Mouse (Mus musculus) midbrain, embryonic 12.5 days (tissue): ENCODE data around the gene Zmiz1. TPM values are rescaled to one million over a fixed set of nuclear protein-coding genes. Genes with fewer than 3 reads are reported as not detected.

Experiments used
- ATAC-seq: fragments of 200-750 bp; cut with Nextera tagmentation; 2 replicates; pipeline ENCODE4 v1.8.0; 2017; ENCODE audit warnings: low read depth, moderate TSS enrichment, moderate library complexity; ENCODE audit not compliant: low FRiP score
- H3K27ac ChIP-seq: fragments of 300-500 bp; sonication (generic); replicated peaks from 2 replicates; pipeline ENCODE4 v1.5.1; 2016; ENCODE audit warnings: mild to moderate bottlenecking
- H3K27me3 ChIP-seq: fragments of 300-500 bp; sonication (generic); 2 replicates; pipeline ENCODE4 v1.6.1; 2016; ENCODE audit warnings: mild to moderate bottlenecking
- H3K36me3 ChIP-seq: fragments of 300-500 bp; sonication (generic); 2 replicates; pipeline ENCODE4 v1.6.1; 2016
- H3K4me1 ChIP-seq: fragments of 300-500 bp; sonication (generic); 2 replicates; pipeline ENCODE4 v1.6.1; 2016
- H3K4me2 ChIP-seq: fragments of 300-500 bp; sonication (generic); replicated peaks from 2 replicates; pipeline ENCODE4 v1.6.1; 2016; ENCODE audit warnings: mild to moderate bottlenecking, moderate library complexity
- H3K4me3 ChIP-seq: fragments of 300-500 bp; sonication (generic); 2 replicates; pipeline ENCODE4 v1.5.1; 2016; ENCODE audit warnings: mild to moderate bottlenecking
- H3K9ac ChIP-seq: fragments of 300-500 bp; sonication (generic); replicated peaks from 2 replicates; pipeline ENCODE4 v1.6.1; 2016; ENCODE audit warnings: mild to moderate bottlenecking, moderate library complexity
- H3K9me3 ChIP-seq: fragments of 300-500 bp; sonication (generic); 2 replicates; pipeline ENCODE4 v1.6.1; 2016; ENCODE audit warnings: mild to moderate bottlenecking
- WGBS: fragments of 180-500 bp; shearing (Covaris S2); methylation state at CpG from one replicate; pipeline ENCODE4 v1.1.7; 2016; 5-methylcytosine and 5-hydroxymethylcytosine counted together
- polyA plus RNA-seq: library from polyadenylated mRNA; unstranded; fragments of >200 nt; fragmentation: Nextera tagmentation; extraction: Ambion mirVana; gene quantifications from 2 replicates; pipeline ENCODE4 v1.2.1, GENCODE M21; 2016

Zmiz1 gene
- polyA plus RNA-seq, 1 experiment from 2014 or later: 79.4 TPM

DNA sequence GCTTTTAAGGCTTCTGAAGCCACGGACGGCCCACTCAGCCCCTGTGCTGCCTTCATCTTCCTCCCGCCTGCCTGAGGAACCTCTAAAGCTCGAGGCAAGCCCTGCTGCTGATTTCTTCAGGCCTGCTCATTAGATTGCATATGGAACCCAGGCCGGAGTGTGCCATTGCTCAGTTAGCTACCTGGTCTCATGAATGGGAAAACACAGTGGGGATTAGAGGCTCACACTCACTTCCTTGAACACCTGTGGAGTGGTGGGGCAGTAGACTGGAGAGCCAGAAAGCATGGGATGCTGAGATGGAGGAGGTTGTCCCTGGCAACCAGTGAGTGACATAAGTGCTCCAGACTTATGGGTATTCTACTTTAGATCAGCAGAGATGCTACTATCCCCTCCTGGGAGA is 19.3 kb downstream of the Zmiz1 start:
- ATAC-seq: no peak
- H3K36me3 ChIP-seq: 0 out of 2 replicates have a peak, but pooled peaks cover 3% of the 10 kb centered on the region

DNA sequence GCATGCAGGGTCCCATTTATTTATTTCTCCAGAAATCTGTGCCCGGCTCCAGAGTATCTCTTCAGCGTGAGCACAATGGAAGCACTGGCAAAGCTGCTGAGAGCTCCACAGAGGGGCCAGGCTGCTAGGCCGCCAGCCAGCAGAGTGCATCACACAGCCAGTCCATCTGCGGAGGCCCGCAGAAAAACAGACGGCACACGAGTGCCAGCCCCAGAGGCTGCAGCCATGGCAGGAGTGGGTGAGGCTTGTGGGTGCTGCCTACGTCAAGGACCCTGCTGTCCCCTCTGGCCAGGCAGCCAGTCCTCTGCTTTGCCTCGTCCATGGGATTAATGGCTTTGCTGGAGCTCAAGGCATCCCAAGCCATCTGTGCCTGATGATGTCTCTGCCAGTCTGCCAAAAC is 19.8 kb downstream of the Zmiz1 start:
- H3K27ac ChIP-seq: peak overlapping the region; percentile 63
- H3K4me1 ChIP-seq: peaks cover 99% of the 10 kb centered on the region
- H3K36me3 ChIP-seq: 0 out of 2 replicates have a peak, but pooled peaks cover 3% of the 10 kb centered on the region
- no peaks in the 10 kb centered on the region for H3K27me3 ChIP-seq
- no peaks in the 10 kb centered on the region for H3K9me3 ChIP-seq
- 77% methylated on average over 9 of the region's 9 CpGs for WGBS
- no peak overlapping the region for H3K4me3 ChIP-seq
- H3K4me2 ChIP-seq: no peak overlapping the region
- no peak overlapping the region for H3K9ac ChIP-seq
- peak; percentile 48; the same call in 1 of the 2 replicates for ATAC-seq

More for the DNA sequence above, 19.3 kb downstream of the Zmiz1 start:
- 0 out of 2 replicates have a peak overlapping the region, but pooled peaks have one; percentile 20 for H3K9ac ChIP-seq
- no peaks in the 10 kb centered on the region for H3K27me3 ChIP-seq
- 51% methylated on average over 5 of the region's 5 CpGs for WGBS
- peaks cover 99% of the 10 kb centered on the region for H3K4me1 ChIP-seq
- peak overlapping the region; percentile 63; the same call in 1 of the 2 replicates for H3K27ac ChIP-seq
- no peak overlapping the region for H3K4me3 ChIP-seq
- no peaks in the 10 kb centered on the region for H3K9me3 ChIP-seq
- H3K4me2 ChIP-seq: no peak overlapping the region

DNA sequence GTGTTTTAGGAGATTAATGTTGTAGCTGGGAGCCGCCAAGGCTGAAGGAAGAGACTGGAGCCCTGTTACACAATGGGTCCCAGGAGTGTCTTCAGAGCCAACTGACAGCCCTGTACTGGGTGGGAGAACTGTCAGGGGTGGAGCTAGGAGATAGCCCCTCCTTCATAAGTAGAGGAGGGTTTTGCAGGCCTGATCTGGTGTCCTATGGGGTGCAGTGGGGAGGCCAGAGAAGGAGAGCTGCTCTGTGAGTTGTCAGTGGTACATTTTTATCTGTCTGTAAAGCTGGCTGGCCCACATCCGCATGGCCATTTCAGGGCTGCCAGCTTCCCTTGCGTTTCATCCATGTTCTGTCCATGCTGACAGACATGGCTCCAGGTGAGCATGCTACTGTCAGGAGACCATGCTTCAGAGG is 20.9 kb downstream of the Zmiz1 start:
- Histone ChIP-seq H3K27ac (peak overlapping the region; percentile 7), H3K27me3 (no peaks in the 10 kb centered on the region), H3K36me3 (0 out of 2 replicates have a peak, but pooled peaks cover 3% of the 10 kb centered on the region), H3K4me1 (peaks cover 98% of the 10 kb centered on the region), H3K4me3 (no peak overlapping the region), H3K4me2 (no peak overlapping the region), H3K9ac (no peak overlapping the region), H3K9me3 (no peaks in the 10 kb centered on the region)
- 80% methylated on average over 3 of the region's 3 CpGs for WGBS
- no peak for ATAC-seq

DNA sequence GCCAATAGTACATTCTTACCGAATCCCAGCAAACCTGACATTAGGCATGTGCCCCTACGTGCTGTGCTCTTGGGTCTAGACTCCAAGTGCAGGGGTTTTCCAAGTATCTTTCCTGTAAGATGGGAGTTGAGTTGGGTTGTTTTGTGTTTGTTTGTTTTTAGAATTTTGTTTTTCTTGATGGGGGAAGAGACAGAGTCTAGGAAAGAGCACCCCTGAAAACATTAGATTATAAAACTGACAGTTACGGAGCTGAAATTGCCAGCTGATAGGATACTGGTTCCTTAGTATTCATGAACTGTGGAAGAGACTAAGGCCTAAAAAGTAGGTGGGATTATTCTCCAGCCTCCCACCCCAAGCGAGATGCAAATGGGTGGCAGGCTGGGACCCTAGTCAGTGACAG is 21.5 kb downstream of the Zmiz1 start:
- Histone ChIP-seq H3K9ac (no peak overlapping the region), H3K36me3 (0 out of 2 replicates have a peak, but pooled peaks cover 3% of the 10 kb centered on the region), H3K9me3 (no peaks in the 10 kb centered on the region), H3K27ac (0 out of 2 replicates have a peak overlapping the region, but pooled peaks have one; percentile 49), H3K4me1 (peaks cover 98% of the 10 kb centered on the region), H3K27me3 (no peaks in the 10 kb centered on the region), H3K4me3 (no peak overlapping the region), H3K4me2 (no peak overlapping the region)
- ATAC-seq: no peak
- 86% methylated on average over 4 of the region's 4 CpGs for WGBS

DNA sequence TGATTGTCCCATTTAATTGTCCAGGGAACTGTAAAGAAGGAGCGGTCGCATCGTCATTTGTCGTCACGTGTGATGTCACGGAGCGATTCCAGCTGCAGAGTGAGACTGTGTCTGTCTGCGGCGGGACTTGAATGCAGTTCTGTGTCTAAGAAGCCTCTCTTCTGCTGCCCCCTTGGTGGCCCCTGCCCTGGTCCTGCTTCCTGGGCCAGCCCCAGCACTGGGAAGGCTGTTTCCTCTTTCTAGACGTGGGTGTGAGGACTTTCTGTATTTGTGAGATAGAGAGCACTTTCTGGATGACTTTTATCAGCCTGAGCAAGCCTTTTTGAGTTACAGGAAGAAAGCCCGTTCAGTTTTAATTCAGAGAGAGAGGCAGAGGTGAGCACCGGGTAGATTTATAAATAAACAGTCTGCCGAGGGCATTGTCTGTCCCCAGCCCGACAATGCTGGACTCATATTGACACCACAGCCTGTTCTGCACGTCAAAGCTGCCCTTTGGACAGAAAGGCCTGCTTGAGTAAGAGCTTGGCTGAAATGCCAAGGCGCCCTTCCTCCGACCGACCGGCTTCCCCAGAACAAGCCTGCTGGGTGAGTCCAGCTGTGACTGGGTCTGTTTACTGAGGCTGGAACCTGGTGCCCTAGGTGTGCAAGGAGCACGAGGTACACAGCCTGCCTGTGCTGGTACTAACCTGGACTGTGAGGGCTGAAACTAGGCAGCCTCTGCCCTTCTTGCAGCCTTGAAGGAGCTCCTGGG is 22.1 kb downstream of the Zmiz1 start:
- Histone ChIP-seq H3K4me2 (no peak overlapping the region), H3K9me3 (no peaks in the 10 kb centered on the region), H3K36me3 (0 out of 2 replicates have a peak, but pooled peaks cover 3% of the 10 kb centered on the region), H3K9ac (0 out of 2 replicates have a peak overlapping the region, but pooled peaks have one; percentile 24), H3K27ac (peak overlapping the region; percentile 49), H3K4me3 (no peak overlapping the region), H3K27me3 (no peaks in the 10 kb centered on the region), H3K4me1 (peaks cover 98% of the 10 kb centered on the region)
- 66% methylated on average over 20 of the region's 20 CpGs for WGBS
- no peak for ATAC-seq

DNA sequence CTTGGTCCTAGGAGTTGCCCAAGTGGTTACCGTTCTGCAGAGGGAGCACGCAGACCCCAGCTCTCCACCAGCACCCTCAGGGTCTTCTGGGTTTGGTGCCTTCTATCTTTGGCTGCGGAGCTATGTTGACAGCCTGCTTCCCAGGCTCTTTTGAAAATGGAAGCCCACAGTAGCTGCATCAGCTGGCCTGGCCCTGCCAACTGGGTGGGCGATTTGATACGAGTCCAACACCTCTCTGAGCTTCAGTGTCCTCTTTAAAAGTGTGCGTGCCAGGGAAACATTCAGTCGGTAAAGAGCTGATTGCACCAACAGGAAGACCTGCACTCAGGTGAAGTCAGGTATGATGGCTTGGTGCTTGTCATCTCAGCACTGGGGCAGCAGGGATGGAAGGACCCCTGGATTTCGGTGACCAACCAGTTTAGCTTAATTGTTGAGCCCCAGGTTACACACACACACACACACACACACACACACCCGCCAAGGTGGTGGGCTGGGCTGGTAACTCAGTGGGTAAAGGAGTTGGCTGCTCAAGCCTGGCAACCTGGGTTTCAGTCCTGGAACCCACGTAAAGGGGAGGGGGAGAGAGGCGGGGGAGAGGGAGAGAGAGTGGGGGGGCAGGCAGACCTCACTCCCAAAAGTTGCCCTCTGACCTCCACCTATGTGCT is 22.8 kb downstream of the Zmiz1 start:
- H3K36me3 ChIP-seq: 0 out of 2 replicates have a peak, but pooled peaks cover 3% of the 10 kb centered on the region
- no peaks in the 10 kb centered on the region for H3K27me3 ChIP-seq
- H3K9me3 ChIP-seq: no peaks in the 10 kb centered on the region
- H3K4me1 ChIP-seq: peaks cover 98% of the 10 kb centered on the region
- no peak overlapping the region for H3K4me2 ChIP-seq
- no peak for ATAC-seq
- peak overlapping the region; percentile 49 for H3K27ac ChIP-seq
- H3K9ac ChIP-seq: 0 out of 2 replicates have a peak overlapping the region, but pooled peaks have one; percentile 24
- 90% methylated on average over 10 of the region's 11 CpGs for WGBS
- no peak overlapping the region for H3K4me3 ChIP-seq

DNA sequence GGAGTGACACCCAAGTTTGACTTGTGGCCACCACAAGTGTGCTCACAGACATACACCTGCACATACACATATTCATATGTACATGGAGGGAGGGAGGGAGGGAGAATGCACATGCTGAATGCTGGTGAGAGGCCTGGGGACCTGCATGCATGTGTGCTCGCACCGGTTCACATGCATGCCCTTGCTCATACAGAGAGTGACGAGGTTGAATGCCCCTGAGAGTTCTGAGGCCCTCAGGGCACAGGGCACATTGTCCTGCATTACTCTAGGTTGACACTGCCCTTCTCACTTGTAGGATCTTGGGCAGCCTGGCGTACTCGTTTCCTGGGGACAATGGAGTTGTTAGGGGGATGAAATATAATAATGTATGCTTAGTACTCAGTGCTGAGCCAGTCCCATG is 23.4 kb downstream of the Zmiz1 start:
- 65% methylated on average over 5 of the region's 5 CpGs for WGBS
- Histone ChIP-seq H3K9ac (no peak overlapping the region), H3K36me3 (0 out of 2 replicates have a peak, but pooled peaks cover 3% of the 10 kb centered on the region), H3K4me3 (no peak overlapping the region), H3K9me3 (no peaks in the 10 kb centered on the region), H3K4me2 (no peak overlapping the region), H3K27me3 (no peaks in the 10 kb centered on the region), H3K4me1 (peaks cover 98% of the 10 kb centered on the region), H3K27ac (peak overlapping the region; percentile 20; the same call in 1 of the 2 replicates)
- no peak for ATAC-seq

DNA sequence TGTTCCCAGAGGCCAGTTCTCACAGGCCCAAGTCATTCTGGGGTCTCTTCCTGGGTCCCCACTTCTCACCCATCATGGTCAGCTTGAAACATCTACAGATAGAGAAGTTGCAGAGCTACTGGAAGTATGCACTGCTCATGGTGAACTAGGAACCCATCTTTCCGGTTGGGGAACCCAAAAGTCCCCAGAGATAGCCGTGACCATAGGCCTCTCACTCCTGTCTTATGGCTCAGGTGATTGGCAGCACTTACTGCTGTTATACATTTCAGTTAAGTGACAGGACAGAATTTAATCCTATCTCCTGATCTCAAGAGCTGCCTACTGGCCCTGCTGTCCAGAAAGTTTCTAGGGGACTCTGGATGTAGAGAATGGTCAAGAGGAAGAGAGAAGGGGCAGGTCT is 24.3 kb downstream of the Zmiz1 start:
- H3K9me3 ChIP-seq: no peaks in the 10 kb centered on the region
- H3K4me2 ChIP-seq: no peak overlapping the region
- H3K36me3 ChIP-seq: 0 out of 2 replicates have a peak, but pooled peaks cover 3% of the 10 kb centered on the region
- H3K9ac ChIP-seq: no peak overlapping the region
- ATAC-seq: no peak
- no peak overlapping the region for H3K4me3 ChIP-seq
- peaks cover 98% of the 10 kb centered on the region for H3K4me1 ChIP-seq
- no peak overlapping the region for H3K27ac ChIP-seq
- no peaks in the 10 kb centered on the region for H3K27me3 ChIP-seq
- 95% methylated on average over 2 of the region's 2 CpGs for WGBS

DNA sequence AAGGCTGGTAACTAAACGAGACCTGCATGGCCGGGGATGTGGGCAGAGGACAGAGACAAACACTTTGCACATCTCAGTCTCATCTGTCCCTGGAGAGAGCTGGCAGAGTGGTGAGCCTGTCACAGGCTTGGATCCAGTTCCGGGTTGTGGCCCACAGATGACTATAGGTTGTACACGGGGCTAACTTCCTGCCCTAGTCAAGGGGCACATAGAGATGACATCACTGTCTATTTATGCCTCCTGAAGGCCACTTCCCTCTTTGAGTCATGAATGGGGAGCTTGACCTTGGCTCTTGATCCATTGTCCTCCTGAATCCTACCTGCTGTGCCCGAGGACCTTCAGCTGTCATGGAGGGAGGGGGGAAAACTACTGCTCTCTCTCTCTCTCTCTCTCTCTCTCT is 25.1 kb downstream of the Zmiz1 start:
- ATAC-seq: no peak
- Histone ChIP-seq H3K4me1 (peaks cover 98% of the 10 kb centered on the region), H3K4me3 (no peak overlapping the region), H3K36me3 (0 out of 2 replicates have a peak, but pooled peaks cover 3% of the 10 kb centered on the region), H3K27ac (0 out of 2 replicates have a peak overlapping the region, but pooled peaks have one; percentile 21), H3K4me2 (no peak overlapping the region), H3K9me3 (no peaks in the 10 kb centered on the region), H3K27me3 (no peaks in the 10 kb centered on the region), H3K9ac (no peak overlapping the region)
- 50% methylated on average over 5 of the region's 5 CpGs for WGBS

DNA sequence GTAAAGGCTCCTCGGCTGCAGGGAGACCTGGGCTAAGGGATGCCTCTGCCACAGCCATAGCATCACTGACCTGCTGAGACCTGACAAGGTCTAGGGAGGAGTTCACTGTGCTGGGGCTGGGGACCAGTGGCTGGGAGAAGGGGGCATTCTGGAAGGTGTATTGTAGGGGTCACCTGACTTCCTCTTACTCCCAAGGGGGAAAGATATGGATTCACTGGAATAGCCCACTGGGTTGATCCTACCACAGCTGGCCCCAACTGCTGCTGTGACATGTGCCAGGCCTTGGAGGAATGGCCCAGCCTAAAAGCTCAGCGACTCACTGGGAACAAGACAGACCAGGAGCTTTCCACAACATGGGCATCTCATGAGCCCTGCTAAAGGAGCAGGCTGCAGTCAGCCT is 27.2 kb downstream of the Zmiz1 start:
- Histone ChIP-seq H3K4me1 (peaks cover 94% of the 10 kb centered on the region), H3K4me3 (no peak overlapping the region), H3K27me3 (no peaks in the 10 kb centered on the region), H3K4me2 (no peak overlapping the region), H3K9ac (no peak overlapping the region), H3K9me3 (no peaks in the 10 kb centered on the region), H3K36me3 (0 out of 2 replicates have a peak, but pooled peaks cover 3% of the 10 kb centered on the region), H3K27ac (0 out of 2 replicates have a peak overlapping the region, but pooled peaks have one; percentile 40)
- 82% methylated on average over 2 of the region's 2 CpGs for WGBS
- ATAC-seq: no peak

DNA sequence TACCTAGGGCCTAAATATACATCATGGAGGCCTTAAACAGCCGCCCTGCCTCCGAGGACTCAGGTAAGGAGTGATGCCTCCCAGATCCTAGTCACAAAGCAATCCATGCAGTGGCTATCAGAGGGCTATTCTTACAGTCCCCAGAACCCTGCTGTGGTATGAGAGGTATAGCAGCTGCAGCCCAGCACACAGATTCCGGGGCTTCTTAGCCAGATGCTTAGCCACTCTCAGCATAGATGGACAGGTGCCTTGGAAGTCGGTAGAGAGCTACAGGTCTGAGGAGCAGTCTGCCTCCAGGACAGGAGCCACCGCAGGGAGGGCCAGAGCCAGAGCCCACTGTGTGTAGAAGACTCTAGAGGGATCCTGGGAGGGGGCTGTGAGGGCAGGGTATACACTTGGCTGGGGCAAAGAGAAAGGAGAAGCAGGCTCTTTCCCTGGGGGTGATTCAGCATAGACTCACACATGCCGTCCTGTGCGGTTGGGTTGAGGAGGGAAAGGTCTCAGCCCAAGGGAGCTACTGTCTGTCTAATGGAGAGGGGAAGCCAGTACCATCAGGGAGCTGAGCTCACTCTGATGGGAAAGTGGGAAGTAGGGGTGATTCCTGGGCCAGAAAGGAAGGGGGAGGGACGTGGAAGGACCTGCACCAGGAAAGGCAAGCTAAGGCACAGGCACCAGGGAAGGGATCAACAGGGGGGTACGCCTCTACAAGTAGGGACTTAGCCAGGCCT is 27.9 kb downstream of the Zmiz1 start:
- Histone ChIP-seq H3K9me3 (no peaks in the 10 kb centered on the region), H3K27ac (peak overlapping the region; percentile 40; the same call in 1 of the 2 replicates), H3K4me1 (peaks cover 94% of the 10 kb centered on the region), H3K27me3 (no peaks in the 10 kb centered on the region), H3K36me3 (0 out of 2 replicates have a peak, but pooled peaks cover 2% of the 10 kb centered on the region), H3K4me3 (no peak overlapping the region), H3K4me2 (no peak overlapping the region), H3K9ac (no peak overlapping the region)
- WGBS: 77% methylated on average over 9 of the region's 9 CpGs
- ATAC-seq: no peak
